Mouse (Mus musculus) lung, postnatal 14 days (tissue): ENCODE measurements at regions not wholly inside any gene's neighbourhood (a gene's known extent, or its start where the extent isn't known, plus 50 kb on each side); places are given as distances from the start of the nearest gene placed in this dataset.
"Not testable (repeated sequence)": the region's sequence is repeated elsewhere in the genome, so short reads cannot be mapped to it uniquely, and the experiment has no call there.

Source experiments
- DNase-seq: peaks from one replicate; pipeline ENCODE4 v3.0.0; 2021

GRCm38 (mm10) chr10:111637084-111637735, 131.1 kb downstream of the Phlda1 start:
- DNase-seq: no peak

GRCm38 (mm10) chr10:111639866-111640265, 133.8 kb downstream of the Phlda1 start:
- DNase-seq: peak; percentile 14

- no peak for DNase-seq
These were observed 136.6 kb downstream of the Phlda1 start for GRCm38 (mm10) chr10:111642683-111643082.

- not testable (repeated sequence) for DNase-seq
These were observed 147.7 kb downstream of the Phlda1 start for GRCm38 (mm10) chr10:111653773-111654172.

GRCm38 (mm10) chr10:111654364-111655226, 148.5 kb downstream of the Phlda1 start:
- DNase-seq: no peak

- DNase-seq: no peak
These were observed 152.7 kb downstream of the Phlda1 start for GRCm38 (mm10) chr10:111658828-111659227.

GRCm38 (mm10) chr10:111662665-111663064, 156.6 kb downstream of the Phlda1 start:
- no peak for DNase-seq

- DNase-seq: no peak
These were observed 159.7 kb downstream of the Phlda1 start for GRCm38 (mm10) chr10:111665834-111666233.

- no peak for DNase-seq
These were observed 160.9 kb downstream of the Phlda1 start for GRCm38 (mm10) chr10:111666963-111667362.

GRCm38 (mm10) chr10:111668639-111669038, 162.6 kb downstream of the Phlda1 start:
- DNase-seq: no peak

GRCm38 (mm10) chr10:111669658-111670057, 163.6 kb downstream of the Phlda1 start:
- peak; percentile 37 for DNase-seq

GRCm38 (mm10) chr10:111670666-111671065, 164.6 kb downstream of the Phlda1 start:
- DNase-seq: no peak

- peak; percentile 76 for DNase-seq
These were observed 166.6 kb downstream of the Phlda1 start for GRCm38 (mm10) chr10:111672454-111673316.

GRCm38 (mm10) chr10:111673317-111673610, 167.2 kb downstream of the Phlda1 start:
- DNase-seq: no peak

GRCm38 (mm10) chr10:111676255-111676654, 170.2 kb downstream of the Phlda1 start:
- DNase-seq: peak; percentile 34

GRCm38 (mm10) chr10:111680919-111681318, 174.8 kb downstream of the Phlda1 start:
- DNase-seq: no peak

GRCm38 (mm10) chr10:111684409-111685346, 178.6 kb downstream of the Phlda1 start:
- no peak for DNase-seq

- DNase-seq: no peak
These were observed 180.5 kb downstream of the Phlda1 start for GRCm38 (mm10) chr10:111686585-111686984.

- peak; percentile 69 for DNase-seq
These were observed 183.5 kb downstream of the Phlda1 start for GRCm38 (mm10) chr10:111689587-111689986.

GRCm38 (mm10) chr10:111693762-111694161, 187.7 kb downstream of the Phlda1 start:
- DNase-seq: no peak

GRCm38 (mm10) chr10:111694227-111695200, 188.4 kb downstream of the Phlda1 start:
- DNase-seq: no peak
